Mouse (Mus musculus) spleen, adult 2 months (tissue): ENCODE measurements around the gene Slc43a2. TPM values are rescaled to one million over a fixed set of nuclear protein-coding genes. Genes with fewer than 3 reads are reported as not detected.

Source experiments
- DNase-seq, 2 experiments: peaks; one replicate each; pipeline versions ENCODE4 v3.0.0 to v3.0.0-alpha.2; 2012 to 2021; ENCODE audit warnings: low spot score in 2 of 2, low read depth in 1 of 2
- H3K27ac ChIP-seq: fragments of 200-500 bp; 2 replicates; pipeline ENCODE4 v1.5.1; 2012; ENCODE audit warnings: low read length, inconsistent platforms; ENCODE audit not compliant: insufficient read depth
- H3K27me3 ChIP-seq: fragments of 200-500 bp; 2 replicates; pipeline ENCODE4 v1.6.1; 2012; ENCODE audit warnings: mild to moderate bottlenecking, moderate library complexity, low read length, inconsistent platforms; ENCODE audit not compliant: control insufficient read depth, insufficient read depth
- H3K36me3 ChIP-seq: fragments of 200-500 bp; 2 replicates; pipeline ENCODE4 v1.6.1; 2012; ENCODE audit warnings: mild to moderate bottlenecking, low read length, inconsistent platforms; ENCODE audit not compliant: control insufficient read depth, insufficient read depth
- H3K4me1 ChIP-seq: fragments of 200-500 bp; 2 replicates; pipeline ENCODE4 v1.6.1; 2011; ENCODE audit warnings: inconsistent platforms; ENCODE audit not compliant: control insufficient read depth, insufficient read depth, insufficient read length
- H3K4me3 ChIP-seq: fragments of 200-500 bp; 2 replicates; pipeline ENCODE4 v1.5.1; 2011; ENCODE audit warnings: mild to moderate bottlenecking, inconsistent platforms; ENCODE audit not compliant: insufficient read depth, insufficient read length; ENCODE audit errors: extremely low read depth
- CTCF ChIP-seq: fragments of 200-500 bp; IDR thresholded peaks from 2 replicates; pipeline ENCODE4 v1.5.1; 2011; ENCODE audit warnings: mild to moderate bottlenecking, inconsistent platforms; ENCODE audit not compliant: insufficient read depth, insufficient read length, insufficient replicate concordance; ENCODE audit errors: extremely low read depth
- POLR2A ChIP-seq: fragments of 200-500 bp; IDR thresholded peaks from 2 replicates; pipeline ENCODE4 v1.6.1; 2011; ENCODE audit warnings: low read depth, low read length, inconsistent platforms
- WGBS: fragments of 180-500 bp; shearing (Covaris S2); methylation state at CpG from one replicate; pipeline ENCODE4 v1.1.7; 2018; 5-methylcytosine and 5-hydroxymethylcytosine counted together
- polyA plus RNA-seq: library from polyadenylated mRNA; depleted of rRNA; stranded (reverse); fragments of >200 nt; gene quantifications from 2 replicates; pipeline ENCODE4 v1.2.3, GENCODE M21; 2012

The Slc43a2 gene
- polyA plus RNA-seq, 1 experiment, result 57.3 TPM

DNA sequence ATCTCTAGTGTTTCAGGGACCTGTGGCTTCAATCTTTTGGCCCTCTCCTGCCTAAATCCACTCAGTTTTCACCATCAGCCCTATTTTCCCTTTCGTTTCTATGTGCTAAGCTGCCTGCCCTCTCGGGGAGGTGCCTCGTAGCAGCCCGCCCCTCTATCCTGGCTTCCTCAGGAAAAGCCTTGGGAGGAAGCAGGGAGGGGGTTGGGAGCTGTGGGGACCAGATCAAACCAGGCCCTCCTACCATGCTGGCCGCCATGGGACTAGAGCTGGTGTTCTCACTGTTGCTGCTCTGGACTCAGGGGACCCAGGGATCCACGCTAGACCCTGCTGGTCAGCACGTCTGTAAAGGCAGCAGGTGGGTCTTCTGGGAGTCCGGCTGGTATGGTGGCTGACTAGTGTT, 18.2 kb upstream of the Slc43a2 start, which contains the start of gene Scarf1:
Scarf1 (plus strand) TSS at position 205 of the 400 bp plus-strand sequence.
- no peaks in the 10 kb centered on the region for H3K27me3 ChIP-seq
- 59% methylated on average over 8 of the region's 8 CpGs for WGBS
- no peak for DNase-seq
- TF ChIP-seq POLR2A (no peak), CTCF (no peak)
- H3K36me3 ChIP-seq, result peaks cover 10% of the 10 kb centered on the region
- H3K4me3 ChIP-seq, result peak within 1 kb of the TSS; percentile 25; the same call in 1 of the 2 replicates
- H3K4me1 ChIP-seq, result peaks cover 5% of the 10 kb centered on the region; the same call in 1 of the 2 replicates
- H3K27ac ChIP-seq, result no peak within 1 kb of the TSS

DNA sequence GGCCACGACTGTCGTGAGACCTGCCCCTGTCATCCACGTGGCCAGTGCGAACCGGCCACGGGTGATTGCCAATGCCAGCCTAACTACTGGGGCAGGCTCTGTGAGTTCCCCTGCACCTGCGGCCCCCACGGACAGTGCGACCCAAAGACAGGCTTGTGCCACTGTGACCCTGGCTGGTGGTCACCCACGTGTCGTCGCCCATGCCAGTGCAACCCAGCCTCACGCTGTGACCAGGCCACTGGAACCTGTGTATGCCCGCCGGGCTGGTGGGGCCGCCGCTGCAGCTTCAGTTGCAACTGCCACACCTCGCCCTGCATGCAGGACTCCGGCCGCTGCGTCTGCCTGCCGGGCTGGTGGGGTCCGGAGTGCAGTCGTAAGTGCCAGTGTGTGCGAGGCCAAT, 16.3 kb upstream of the Slc43a2 start:
- Histone ChIP-seq H3K4me3 (no peak overlapping the region), H3K4me1 (no peaks in the 10 kb centered on the region; the same call in 1 of the 2 replicates), H3K36me3 (no peaks in the 10 kb centered on the region), H3K27ac (no peak overlapping the region), H3K27me3 (no peaks in the 10 kb centered on the region)
- 91% methylated on average over 25 of the region's 25 CpGs for WGBS
- TF ChIP-seq POLR2A, result no peak
- no peak for TF ChIP-seq CTCF
- no peak for DNase-seq

DNA sequence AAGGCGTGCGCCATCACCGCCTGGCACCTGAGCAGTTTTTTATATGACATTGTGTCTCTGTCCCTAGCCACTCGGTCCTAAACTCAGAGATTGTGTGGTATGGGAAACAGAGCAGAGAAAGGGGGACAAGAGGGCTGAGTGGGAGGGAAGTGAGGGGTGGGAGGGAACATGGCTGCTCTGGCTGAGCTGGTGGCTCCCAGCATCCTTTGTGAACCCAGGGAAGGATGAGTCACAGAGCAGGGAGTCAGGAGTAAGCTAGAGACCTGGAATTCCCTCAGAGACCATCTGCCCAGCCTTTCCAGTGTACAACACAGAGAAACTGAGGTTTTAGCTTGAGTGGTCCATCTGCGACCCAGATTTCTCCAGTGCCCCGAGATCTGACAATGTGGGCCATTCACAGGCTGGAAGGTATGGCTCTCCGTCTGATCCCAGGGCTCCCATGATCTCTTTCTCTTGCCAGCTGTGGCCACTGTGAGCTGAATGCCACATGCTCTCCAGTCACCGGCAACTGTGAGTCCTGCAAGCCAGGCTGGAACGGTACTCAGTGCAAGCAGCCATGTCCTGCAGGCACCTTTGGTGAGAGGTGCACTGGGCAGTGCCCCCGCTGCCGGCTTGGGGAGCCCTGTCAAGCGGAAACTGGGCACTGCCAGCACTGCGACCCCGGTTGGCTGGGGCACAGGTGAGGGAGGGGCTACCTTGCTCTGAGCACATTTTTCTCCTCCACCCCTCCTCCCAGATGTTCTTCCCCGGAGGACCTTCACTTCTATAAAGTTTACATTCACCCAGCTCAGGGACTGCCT, 11.5 kb upstream of the Slc43a2 start:
- TF ChIP-seq CTCF (no peak), POLR2A (no peak)
- Histone ChIP-seq H3K27me3 (no peaks in the 10 kb centered on the region), H3K36me3 (no peaks in the 10 kb centered on the region), H3K27ac (no peak overlapping the region), H3K4me3 (no peak overlapping the region), H3K4me1 (no peaks in the 10 kb centered on the region)
- no peak for DNase-seq
- WGBS, result 87% methylated on average over 15 of the region's 15 CpGs

DNA sequence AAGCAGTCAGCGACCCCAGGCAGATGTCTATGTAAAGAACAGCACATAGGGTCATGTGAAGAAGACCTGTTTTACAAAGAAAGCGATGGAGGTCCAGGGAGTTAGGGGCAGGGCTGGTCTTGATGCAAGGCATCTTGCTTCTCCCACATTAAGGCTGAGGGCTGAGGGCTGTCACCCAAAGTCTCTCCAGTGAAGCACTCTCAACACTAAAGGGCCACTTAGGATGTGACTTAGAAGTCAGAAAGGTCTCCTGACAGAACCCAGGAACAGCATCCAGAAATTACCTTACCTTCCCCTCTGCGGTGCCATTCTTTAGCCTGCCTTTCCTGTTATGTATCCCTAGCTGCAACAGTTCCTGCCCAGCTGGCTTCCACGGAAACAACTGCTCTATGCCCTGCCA, 9.9 kb upstream of the Slc43a2 start:
- 0 out of 2 replicates have a peak, but pooled peaks cover 1% of the 10 kb centered on the region for H3K4me1 ChIP-seq
- 90% methylated on average over 4 of the region's 4 CpGs for WGBS
- TF ChIP-seq CTCF, result no peak
- TF ChIP-seq POLR2A, result no peak
- no peak overlapping the region for H3K27ac ChIP-seq
- H3K27me3 ChIP-seq, result no peaks in the 10 kb centered on the region
- H3K4me3 ChIP-seq, result no peak overlapping the region
- no peaks in the 10 kb centered on the region for H3K36me3 ChIP-seq
- DNase-seq, result no peak

DNA sequence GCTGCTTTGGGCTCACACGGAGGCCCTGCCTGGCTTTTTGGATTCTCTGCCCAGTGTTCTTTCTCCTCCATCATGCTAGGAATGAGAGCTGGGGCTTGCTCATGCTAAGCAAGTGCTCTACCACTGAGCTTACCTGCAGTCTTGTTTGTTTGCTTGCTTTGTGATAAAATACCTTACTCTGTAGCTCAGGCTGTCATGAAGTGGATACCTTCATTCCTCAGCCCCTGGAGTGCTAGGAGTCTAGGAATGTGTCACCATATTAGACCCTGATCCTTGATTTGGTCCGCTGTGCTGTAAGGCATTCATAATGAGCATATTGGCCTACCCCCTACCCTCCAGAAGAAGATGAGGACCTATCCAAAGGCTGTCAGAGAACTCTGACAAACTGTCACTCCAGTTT, 8.7 kb upstream of the Slc43a2 start:
- Histone ChIP-seq H3K27me3 (no peaks in the 10 kb centered on the region), H3K27ac (no peak overlapping the region), H3K4me1 (0 out of 2 replicates have a peak, but pooled peaks cover 4% of the 10 kb centered on the region), H3K36me3 (no peaks in the 10 kb centered on the region), H3K4me3 (no peak overlapping the region)
- no peak for DNase-seq
- 92% methylated on average over 2 of the region's 2 CpGs for WGBS
- no peak for TF ChIP-seq CTCF

GRCm38 (mm10) chr11:75525531-75526125, 5.9 kb upstream of the Slc43a2 start:
- 89% methylated on average over 15 of the region's 15 CpGs for WGBS
- DNase-seq, result no peak
- Histone ChIP-seq H3K27me3 (no peaks in the 10 kb centered on the region), H3K27ac (no peak overlapping the region), H3K4me3 (no peak overlapping the region), H3K4me1 (0 out of 2 replicates have a peak, but pooled peaks cover 4% of the 10 kb centered on the region), H3K36me3 (no peaks in the 10 kb centered on the region)
- no peak for TF ChIP-seq CTCF
- TF ChIP-seq POLR2A, result no peak

GRCm38 (mm10) chr11:75526943-75527342, 4.6 kb upstream of the Slc43a2 start:
- H3K4me1 ChIP-seq, result 0 out of 2 replicates have a peak, but pooled peaks cover 4% of the 10 kb centered on the region
- no peaks in the 10 kb centered on the region for H3K36me3 ChIP-seq
- WGBS, result 63% methylated on average over 6 of the region's 6 CpGs
- H3K27ac ChIP-seq, result no peak overlapping the region
- H3K4me3 ChIP-seq, result no peak overlapping the region
- no peak for TF ChIP-seq POLR2A
- no peak for TF ChIP-seq CTCF
- DNase-seq, result no peak
- H3K27me3 ChIP-seq, result no peaks in the 10 kb centered on the region
